Mouse (Mus musculus) adrenal gland, postnatal 4 days (tissue): ENCODE results near the gene Mrpl34. TPM values are rescaled to one million over a fixed set of nuclear protein-coding genes. Genes with fewer than 3 reads are reported as not detected.

Experiments used
- DNase-seq, 2 experiments: peaks; one replicate each; pipeline ENCODE4 v3.0.0; 2021 to 2022; ENCODE audit warnings: low spot score in 2 of 2, mixed read lengths in 2 of 2
- total RNA-seq, 2 experiments: library from RNA; stranded (reverse); gene quantifications; 2 replicates each; pipeline ENCODE4 v1.2.3; 2021

Gene Mrpl34
- total RNA-seq, 2 experiments from 2014 or later = 87.7 to 89.8 TPM

DNA sequence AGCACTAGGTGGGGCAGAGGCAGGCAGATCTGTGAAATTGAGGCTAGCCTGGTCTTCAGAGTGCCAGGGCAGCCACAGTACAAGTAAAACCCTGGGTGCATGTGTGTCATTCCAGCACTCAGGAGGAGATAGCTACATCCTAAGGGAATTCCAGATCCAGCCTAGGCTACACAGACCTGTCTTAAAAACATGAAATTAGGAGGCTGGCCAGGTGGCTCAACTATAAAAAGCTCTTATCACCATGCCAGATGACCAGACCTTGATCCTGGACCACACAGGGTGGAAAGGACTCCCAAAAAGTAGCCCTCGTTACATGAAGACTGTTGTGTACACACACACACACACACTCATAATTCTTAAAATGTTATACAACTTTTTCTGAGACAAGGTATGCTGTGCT is 3.2 kb downstream of the Mrpl34 start:
- no peak for DNase-seq

DNA sequence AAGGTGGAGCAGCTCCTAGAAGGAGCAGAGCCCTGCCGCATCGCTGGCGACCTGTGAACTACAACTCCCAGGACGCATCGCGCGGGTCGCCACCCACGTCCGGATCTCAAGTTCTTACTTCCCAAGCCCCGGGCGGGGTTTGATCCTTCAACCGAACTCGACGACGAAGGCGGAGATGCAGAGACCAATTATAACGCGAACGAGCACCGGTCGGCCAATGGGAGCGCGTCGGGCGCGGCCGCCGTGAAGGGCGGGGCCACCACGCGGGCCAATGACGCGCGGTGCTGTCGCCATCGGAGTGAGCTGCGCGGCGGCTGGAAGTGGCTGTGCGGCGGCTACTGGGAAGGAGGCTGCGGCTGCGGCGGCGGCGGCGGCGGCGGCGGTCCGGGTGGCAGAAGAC is 4.2 kb downstream of the Mrpl34 start, which contains the start of gene Dda1:
Gene Dda1 (plus strand): TSS at position 284 of the 400 bp plus-strand sequence.
- DNase-seq = peak; percentile 86 to 94

DNA sequence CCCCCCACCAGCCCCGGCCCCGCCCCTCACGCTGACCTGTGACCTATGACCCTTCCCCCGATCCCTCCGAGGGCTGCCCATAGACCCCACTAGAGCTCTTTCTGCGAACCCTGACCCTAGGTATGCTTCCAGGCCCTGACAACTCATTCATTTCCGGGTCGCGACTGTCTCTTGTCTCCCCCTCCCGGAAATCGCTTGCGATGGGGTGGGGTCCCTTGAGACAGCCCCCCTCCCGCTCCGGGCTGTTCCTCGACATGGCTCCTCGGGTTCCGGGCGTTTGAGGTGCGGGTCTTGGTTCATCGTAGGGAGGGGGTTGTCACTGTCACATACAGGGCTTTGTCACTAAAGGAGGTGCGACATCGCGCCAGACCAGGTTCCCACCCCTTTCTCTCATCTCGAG is 4.7 kb downstream of the Mrpl34 start:
- DNase-seq = no peak

DNA sequence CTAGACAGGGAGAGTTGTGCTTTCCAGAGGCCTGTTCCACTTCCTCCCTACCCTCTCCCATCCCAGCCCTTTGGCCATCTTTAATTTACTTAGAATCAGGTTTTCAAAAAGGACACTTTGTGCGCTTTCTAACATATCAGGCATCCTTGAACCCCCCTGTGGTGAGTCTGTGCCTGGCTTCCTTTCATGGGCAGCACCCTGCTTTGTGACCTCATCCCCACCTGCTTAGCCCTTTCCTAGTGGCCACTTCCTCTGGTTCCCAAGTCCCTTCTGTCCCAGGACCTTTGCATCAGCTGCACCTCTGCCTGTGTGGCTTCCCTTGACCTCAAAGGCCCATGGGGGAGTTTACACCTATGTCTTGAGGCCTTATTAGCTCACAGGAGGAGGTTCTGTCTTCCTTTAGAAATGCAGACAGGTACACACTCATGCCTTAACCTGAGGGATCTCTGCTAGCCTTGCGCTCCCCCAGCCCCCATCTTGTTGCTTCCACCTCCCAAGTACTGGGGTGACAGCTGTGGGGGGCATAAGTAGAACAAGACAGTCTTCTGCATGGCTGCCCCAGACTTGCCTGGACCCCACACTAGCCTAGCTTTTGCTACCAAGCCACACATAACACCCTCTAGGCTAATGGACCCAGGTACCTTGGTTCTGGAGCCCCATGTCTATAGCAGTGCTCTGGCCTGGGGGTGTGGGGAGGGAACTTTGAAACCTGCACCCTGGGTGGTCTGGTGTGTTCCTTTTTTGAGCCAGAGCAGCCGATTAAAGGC is 5.6 kb downstream of the Mrpl34 start:
- no peak for DNase-seq

DNA sequence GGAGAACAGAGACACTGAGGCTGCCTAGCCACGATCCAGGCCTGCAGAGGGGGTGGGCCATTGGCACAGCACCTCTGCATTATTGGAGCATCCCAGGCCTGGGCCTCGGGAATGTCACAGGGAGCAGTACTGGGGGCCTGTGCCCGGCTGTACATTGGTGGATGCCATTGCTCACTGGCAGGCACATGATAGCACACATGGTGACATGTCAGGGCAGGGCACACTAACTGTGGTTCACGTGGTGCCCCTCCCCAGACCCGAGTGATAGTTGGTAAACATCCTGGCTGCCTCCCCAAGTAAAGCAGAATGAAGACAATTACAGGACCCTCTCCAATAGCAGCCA is 6.1 kb downstream of the Mrpl34 start:
- DNase-seq = no peak

DNA sequence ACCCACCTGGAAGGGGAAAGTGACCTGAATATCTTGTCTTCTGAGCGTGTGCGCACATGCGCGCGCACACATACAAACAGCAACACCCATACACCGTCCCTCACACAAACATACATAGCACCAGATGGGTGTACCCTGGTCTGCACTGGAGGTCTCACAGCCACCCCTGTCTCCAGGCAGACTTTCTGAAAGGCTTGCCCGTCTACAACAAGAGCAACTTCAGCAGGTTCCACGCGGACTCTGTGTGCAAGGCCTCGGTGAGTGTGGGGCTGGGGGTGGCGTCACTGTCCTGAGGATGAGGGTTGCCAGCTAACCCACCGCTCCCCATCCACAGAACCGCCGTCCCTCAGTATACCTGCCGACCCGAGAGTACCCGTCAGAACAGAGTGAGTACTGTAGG is 7.1 kb downstream of the Mrpl34 start:
- DNase-seq = no peak

DNA sequence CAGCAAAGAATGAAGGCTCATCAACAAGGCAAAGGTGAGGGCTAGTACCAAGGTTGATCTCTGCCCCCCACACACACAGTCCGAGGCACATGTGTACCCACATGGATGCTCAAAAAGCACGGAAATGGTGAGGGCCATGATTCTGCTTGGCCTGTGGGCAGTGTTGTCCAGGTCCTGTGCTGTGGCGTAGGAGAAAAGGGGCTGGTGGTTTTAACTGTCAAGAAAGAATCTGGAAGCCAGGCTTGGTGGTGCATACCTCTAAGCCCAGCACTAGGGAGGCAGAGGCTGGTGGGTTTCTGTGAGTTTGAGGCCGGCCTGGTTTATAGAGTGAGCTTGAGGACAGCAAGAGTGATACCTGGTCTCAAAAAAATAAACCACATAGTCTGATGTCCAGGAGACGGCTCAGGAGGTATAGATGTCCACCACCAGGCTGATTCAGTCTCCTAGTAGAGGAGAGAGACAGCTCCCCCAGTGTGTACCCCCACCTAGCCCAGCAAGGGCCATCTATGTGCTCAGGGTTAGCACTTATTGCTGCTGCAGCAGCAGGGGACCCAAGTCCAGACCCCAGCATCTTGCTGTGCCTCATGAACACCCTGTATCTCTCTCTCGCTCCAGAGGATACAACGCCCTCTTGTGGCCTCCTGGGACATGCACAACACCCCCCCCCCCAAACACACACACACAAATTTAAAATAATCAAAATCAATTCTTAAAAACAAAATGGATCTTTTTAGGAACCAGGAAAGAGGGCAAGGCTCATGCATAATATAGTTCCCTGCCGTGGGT is 8.0 kb downstream of the Mrpl34 start:
- DNase-seq = no peak

DNA sequence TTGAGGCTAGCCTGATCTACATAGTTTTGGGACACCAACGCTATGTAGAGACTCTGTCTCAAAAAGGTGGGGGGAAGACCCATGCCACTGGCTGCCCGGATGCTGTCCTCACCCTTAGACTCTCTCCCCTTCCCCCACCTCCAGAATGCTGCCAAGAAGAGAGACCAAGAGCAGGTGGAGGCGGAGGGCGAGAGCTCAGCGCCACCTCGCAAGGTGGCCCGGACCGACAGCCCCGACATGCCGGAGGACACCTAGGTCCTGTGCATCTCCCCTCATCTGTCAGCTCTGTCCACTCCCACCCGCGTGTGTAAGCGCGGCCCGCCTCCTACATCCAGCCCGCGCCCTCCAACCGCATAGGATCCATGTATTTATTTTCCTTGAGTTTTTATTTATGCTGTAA is 9.6 kb downstream of the Mrpl34 start:
- DNase-seq = no peak

DNA sequence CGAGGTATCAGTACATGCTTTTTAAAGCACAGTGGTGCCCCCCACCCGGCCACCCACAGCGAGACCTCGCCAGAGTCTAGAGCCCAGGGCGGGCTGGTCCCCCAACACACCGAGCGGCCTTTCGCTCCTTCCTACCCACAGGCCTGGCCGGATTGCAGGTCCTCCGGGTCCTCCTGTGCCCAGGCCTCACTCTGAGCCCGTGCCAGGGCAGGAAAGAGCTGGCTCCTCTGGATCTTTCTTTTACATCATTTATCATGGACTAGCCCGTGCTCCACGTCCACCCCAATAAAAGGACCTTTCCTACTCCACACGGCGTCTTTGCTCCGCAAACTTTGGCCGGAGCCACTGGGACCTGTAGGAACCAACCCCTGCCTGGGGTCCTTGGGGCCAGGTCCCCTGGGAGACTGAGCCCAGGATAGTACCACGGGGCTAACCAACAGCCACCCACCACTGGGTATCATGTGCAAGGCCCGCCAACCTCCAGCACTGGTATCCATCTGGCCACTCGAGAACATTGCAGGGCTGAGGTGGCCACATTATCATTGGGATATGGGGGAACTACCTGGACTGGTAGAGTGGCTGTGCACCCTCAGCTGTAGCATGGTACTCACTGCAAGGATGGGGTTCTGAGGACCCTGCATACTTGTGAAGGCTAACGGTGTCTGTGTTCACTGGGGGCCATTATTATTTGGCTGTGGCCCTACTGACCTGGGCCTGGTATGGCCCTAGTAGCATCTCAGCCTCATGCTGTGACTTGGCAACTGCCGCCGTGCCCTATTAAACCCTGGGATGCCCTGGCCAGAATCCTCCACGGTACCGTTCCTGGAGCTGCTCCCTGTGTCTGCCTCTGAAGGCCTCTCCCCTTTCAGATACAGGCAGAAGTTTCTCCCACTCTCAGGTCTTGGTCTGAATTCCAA is 10.3 kb downstream of the Mrpl34 start:
- DNase-seq = no peak

DNA sequence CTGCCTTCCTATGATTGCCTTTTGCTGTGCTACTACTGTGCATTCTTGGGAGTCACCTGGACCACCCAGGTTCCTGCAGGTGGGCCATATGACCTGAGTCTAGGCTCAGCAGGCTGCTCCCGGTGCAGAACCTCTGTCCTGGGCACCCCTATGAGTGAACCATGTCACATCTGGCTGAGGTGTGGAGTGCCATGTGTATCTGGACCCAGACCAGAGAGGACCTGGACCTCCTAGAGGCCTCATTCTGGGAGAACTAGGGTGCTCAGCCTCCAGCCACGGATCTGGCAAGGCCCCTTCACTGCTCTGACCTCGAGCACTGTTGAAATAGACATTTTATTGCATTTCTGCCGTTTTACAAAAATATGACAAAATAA is 10.9 kb downstream of the Mrpl34 start:
- no peak for DNase-seq

DNA sequence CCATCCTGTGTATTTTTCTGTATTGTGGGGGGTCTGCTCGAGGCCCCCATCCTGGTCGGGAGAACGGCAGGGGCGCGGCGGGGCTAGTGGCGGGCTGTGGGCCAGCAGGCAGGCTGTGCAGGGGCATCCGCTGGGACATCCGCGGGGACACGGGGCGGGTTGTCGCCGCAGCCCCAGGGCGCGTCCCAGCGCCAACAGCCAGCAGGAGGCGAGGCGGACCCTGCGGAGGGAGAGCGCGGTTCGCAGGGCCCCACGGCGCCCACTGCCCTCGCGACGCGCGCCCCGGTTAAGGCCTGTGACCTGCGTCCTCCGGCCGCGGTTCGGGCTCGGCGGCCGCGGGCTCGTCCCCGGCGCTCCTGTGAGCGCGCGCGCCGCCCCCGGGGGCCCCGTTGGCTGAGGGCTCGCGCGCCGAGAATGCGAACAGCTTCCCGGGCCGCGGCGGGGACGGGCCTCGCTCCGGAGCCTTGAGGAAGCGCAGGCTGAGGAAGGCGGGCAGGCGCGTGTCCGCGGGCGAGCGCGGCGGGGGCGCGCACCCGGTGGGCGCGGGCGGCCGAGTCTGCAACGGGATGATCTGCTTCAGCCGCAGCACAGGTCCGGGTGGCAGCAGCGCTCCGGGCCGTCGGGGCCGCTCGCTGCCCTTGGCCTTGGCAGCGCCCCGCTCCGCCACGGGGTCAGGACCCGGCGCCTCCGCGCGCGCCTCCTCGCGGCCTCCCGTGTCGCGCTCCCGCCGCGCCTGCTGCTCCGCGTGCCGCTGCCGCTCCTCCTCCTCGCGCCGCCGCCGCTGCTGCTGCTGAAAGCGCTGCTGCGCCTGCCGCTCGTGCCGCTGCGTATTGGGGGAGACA is 11.6 kb downstream of the Mrpl34 start:
- DNase-seq = peak; percentile 72 to 77

DNA sequence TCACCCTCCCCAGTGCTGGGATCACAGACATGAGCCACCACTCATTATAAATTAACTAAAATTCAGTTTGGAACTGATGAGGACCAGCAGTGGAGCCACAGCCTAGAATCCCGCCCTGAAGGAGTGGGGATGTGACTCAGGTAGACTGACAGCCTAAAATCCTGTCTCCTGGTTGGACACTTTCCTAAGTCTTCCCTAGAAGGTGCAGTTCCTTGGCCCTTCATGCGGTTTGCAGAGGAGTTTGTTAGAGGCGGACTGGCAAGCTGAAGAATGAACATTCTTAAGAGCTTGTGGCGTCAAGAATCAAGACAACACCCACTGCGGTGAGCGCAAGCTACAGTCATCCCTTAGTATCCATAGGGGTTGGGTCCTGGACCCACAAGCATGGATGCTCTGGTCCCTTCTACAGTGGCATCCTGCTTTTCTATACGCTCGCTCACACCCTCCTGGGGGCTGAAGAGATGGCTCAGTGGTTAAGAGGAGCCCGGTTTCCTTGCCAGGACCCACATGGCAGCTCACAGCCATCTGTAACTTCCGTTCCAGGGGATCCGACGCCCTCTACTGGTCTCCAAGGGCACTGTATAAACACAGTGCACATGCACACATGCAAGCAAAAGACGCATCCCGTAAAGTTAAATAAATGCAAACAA is 12.6 kb downstream of the Mrpl34 start:
- no peak for DNase-seq

DNA sequence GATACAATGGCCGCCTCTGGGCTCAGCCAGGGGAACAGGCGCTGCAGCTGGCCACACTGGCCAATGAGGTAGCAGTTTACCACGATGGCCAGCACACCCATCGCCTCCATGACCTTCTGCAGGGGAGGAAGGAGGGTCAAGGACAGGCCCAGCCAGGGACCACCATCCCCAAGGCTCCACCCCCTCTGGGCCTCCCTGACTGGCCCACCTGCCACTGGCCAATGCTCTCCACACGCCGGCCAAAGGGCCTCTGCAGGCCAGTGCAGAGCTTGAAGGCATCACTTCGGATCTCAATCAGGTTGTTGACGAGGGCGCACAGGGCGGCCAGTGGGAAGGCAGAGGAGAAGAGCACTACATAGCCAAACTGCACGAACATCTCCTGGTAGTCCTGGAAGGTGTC is 14.2 kb downstream of the Mrpl34 start:
- DNase-seq = no peak

DNA sequence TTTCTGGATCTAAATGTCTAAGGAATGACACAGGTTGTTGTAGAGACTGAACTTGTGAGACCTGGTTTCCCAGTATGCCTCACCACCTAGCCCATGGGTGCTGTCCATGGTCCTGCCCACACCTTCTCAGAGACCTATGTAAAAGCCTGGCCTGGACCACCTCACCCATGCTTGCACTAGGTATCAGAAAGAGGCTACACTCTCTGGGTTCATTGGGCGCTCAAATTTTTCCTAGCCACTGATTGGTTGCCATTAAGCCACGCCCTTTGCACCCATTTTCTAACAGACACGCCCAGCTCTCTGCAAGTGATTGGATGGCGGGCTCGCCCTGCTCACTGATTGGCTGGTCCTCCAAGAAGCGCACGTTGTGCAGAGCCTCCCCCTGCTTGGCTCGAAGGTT is 19.2 kb downstream of the Mrpl34 start:
- no peak for DNase-seq

DNA sequence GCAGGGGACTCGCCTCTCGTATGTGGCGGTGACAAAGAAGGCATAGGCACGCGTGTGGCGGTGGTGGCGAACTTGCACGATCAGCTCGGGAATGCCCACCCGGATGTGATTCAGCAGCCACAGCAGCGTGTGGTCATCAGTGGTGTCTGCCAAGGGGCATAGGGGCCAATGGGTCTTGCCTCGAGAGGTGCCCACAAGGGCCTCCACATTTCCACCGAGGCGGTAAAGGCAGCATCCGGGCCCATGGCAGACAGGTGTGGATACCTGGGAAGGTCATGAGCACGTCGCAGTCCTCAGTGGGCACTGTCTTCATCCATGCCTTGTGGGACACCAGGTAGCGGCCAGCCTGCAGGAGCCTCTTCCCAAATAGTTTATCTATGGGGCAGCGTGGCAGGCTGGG is 20.0 kb downstream of the Mrpl34 start:
- DNase-seq = no peak

DNA sequence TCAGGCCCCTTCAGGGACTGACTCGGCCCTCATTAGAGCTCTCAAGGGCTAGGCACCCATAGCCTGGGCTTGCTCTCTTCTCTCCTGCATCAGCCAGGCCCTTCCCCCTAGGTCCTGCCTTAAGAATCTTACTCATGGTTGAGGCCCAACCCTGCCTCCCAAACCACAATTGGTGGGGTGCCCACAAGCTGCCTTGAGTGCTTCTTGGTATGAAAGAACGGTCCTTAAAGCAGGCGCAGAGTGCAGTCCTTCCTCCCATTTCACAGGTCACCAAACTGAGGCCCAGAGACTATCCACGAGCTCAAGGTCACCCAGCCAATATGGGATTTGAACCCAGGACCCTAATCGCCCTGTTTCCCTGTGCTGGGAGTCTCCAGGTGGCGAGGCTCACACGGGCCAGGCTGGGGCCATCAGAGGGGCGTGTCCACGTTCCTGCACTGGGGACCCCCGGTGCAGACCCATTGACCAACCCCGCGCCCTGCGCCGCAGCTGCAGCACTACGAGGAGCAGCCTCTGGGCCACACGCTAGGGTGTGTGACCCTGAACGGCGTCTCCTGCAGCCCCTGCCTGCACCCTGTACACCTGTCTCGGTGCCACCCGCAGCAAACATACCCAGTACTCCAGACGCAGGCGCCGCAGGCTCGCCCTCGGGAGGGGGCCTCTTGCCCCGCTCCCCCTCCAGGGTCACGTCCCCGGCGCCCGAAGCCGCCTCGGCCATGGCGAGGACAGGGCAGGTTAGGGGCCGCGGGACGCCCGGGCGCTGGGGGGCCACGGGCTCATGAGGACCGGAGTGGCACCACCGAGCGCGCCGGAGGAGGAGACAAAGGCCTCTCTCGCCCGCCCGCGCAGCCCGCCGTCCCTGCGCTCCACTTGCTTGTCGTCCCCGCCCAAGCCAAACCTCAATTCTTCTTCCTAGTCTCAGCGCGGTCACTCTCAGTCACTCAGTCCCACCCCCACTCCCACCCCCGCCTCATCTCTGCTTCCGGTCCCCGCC is 20.7 kb downstream of the Mrpl34 start, which contains the start of gene Ano8:
Gene Ano8 (minus strand): TSS at position 822 of the 994 bp plus-strand sequence.
- DNase-seq = peak in 1 of 2 experiments; percentile 72

DNA sequence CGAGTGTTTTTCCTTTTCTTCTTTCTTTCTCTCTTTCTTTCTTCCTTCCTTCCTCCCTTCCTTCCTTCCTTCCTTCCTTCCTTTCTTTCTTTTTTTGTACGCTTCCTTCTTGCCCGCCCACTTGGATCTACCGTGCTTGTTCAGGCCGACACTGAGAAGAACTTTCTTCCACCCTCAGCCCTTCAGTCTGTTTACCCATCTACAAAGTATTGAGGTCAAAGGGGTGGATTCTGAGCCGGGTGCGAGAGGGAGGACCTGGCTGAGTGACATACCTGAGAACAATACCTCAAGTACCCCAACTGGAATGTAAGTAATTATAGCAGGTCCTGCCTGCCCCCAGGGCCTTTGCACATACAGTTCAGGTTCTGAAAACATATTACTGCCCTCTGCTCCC is 21.4 kb downstream of the Mrpl34 start:
- no peak for DNase-seq

DNA sequence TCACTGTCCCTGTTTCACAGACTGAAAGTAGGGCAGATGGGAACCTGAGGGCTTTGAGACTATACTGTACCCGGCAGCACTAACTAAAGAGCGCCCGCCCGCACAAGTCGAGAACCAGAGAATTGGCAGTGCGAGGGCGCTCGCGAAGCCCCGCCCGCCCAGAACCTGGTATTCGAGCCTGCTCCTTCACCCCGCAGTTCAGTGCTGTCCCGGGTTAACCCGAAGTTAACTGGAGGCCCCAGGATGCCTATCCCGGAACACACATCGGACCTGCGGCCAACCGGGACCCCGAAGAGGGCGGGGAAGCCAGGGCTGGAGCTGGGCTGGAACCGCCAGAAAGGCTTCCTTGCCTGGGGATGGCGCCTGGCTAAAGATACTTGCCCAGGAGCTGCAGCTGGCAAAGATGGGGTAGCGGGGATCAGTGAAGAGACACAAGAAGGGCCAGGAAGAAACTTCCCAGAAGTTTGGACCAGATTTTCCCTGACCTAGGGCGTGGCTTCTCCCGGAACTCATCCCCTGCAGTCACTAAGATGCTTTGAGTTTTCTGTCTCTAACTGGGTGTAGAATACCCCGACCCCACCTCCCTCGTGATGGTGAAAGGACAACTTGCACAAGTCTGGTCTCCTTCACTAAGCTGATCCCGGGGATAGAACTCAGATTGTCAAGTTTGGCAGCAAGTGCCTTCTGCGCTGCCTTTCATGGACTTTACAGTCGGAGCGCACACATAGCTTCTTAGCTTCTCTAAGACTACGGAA is 23.1 kb downstream of the Mrpl34 start, which contains the start of gene Gtpbp3:
Gene Gtpbp3 (plus strand): TSS at position 413 of the 755 bp plus-strand sequence.
- DNase-seq = peak; percentile 49 to 71
